Mouse (Mus musculus): ENCODE results near the gene Cntnap1.

DNA sequence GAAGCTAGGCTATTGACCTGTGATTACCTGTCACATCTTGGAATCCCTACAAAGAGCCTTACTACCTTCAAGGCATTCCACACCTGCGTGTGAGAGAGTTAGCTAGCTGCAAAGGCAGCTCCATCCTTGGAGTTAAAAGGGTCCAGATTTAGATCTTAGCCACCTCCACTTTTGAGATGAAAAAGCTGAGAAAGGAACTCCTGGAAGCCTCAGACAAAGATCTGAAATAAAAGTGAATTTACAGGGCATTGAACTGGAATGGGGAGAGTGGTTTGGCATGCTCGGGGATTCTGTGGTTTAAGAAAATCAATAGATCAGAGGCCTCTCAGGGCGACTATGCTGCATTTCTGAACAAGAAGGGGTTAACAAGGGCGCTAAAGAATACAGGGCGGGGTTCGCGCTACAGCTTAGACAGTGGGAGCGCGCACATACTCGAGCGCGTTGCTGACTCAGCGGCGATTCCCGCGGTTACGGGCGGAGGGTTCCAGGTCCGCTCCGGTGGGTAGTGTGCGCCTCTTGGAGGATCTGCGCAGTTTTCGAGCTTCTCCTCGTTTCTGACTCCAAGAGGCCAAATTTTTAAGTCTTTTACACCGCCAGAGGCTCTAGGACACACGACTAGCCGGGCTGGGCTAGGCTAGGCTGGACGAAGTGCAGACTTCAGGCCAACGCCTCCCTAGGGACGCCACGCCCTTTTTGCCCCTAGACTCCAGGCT lies 1.6 kb downstream of the Cntnap1 start:
- no peak for TF ChIP-seq CTCF (IDR thresholded peaks at IDR 0.05; ENCODE audit: control insufficient read depth, insufficient read depth, insufficient read length)
- TF ChIP-seq MAX (IDR thresholded peaks at IDR 0.05), result peak; percentile 30
- no peak for TF ChIP-seq USF1 (IDR thresholded peaks at IDR 0.05; ENCODE audit: low read depth)
